Mouse (Mus musculus): ENCODE results near the gene Mapkbp1.

Mapkbp1 gene

GRCm38 (mm10) chr2:119972537-119972879 lies at the start of gene Mapkbp1:
TSS of gene Mapkbp1 (plus strand) at chr2:119972699.
- no peak for DNase-seq

DNA sequence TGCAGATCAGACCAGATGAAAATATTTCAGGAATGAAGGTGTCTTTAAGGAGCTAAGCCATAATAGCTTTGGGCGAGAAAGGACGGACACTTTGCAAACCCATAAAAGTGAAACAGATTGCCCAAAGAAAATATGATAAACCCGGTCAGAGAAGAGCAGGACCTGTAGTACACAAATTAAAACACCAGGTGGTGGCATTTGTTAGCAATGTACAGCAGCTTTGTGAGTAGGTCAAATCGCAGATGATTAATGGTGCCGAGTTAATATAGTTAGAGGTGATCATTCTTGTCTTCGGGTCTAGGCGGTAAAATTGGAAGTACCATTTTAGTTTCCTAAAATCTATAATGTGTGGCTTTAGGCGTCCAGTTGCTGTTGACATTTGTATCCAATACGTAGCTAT lies 1.9 kb upstream of the Mapkbp1 start:
- peak; percentile 86 for DNase-seq

DNA sequence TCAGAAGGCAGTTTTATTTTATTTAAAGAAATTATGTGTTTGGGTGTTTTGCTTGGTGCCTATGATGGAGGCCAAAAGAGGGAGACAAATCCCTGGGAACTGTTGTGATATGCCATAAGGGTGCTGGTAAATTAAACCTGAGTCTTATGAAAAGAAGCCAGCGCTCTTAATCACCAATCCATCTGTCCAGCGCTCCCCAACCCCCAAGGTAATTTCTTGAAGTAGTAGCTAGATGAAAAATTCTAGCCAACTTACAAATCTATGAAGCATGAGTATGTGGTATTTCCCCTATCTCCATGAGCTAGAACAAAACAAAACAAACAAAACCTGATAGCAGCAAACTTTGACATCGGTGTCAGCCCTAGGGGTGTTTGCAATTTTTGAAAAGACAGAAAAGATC lies 1.2 kb upstream of the Mapkbp1 start:
- DNase-seq = peak; percentile 45

- DNase-seq = peak; percentile 100
Observed at GRCm38 (mm10) chr2:119971837-119972536, 512 bp upstream of the Mapkbp1 start.

DNA sequence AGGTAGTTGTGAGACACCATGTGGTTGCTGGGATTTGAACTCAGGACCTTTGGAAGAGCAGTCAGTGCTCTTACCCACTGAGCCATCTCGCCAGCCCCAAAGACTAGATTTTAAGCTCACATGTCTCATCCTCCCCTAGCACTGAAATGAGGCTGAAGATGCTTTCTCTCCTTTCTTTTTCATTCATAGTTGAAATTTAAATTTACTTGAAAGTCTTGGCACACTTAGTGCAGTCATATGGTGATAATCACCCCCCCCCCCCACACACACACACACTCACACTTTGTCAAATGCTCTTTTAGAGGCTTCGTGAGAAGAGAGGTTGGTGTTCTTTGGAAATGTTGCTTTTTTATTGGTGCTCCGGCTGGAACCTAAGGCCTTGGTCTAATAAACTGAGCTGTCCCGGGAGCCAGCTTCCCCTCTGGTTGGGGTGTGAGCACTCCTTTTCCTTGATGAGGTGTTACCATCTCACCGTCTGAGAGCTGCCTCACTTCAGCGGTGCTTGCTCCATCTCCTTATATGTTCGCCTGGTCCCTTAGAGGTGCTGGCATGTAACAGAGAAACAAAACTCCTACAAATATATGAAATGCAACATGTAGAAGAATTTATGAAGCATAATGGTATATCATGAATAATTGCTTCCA lies 8.0 kb downstream of the Mapkbp1 start:
- no peak for DNase-seq

- no peak for DNase-seq
Observed at GRCm38 (mm10) chr2:119981631-119982030, 9.1 kb downstream of the Mapkbp1 start.

DNA sequence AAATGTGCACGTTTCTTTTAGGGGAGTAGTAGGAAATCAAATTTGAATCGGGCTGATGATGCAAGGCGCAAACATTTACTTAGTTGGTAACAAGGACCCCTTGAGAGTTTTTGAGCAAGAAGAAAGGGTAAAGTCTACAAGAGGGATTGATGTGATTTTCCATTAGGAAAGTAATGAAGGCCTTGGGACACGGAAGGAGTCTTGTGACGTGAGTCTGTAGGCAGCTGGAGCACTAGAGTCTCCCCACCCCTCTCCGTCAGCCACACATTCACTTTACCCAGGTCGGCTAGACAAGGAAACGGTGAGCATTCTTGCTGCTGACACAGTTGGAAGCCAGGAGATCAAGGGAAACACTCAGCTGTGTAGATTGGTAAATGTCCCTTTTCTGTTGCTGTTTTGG lies 13.4 kb downstream of the Mapkbp1 start:
- DNase-seq = peak; percentile 41

GRCm38 (mm10) chr2:119986369-119986768 lies 13.9 kb downstream of the Mapkbp1 start:
- no peak for DNase-seq

DNA sequence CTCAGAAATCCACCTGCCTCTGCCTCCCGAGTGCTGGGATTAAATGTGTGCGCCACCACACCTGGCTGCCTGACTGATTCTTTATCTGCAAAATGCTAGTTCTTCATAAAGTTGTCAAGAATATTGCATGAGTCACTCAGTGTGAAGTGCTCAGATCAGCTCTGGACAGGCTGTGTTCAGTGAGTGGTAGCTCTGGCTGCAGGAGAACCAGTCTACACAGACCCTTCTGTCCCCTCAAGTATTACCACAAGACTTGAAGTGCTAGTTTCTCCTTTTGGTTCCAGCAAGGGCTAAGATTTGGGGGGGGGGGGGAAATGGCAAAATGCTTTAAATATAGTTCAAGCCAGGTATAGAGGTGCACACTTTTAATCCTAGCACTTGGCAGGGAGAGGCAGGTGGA lies 14.9 kb downstream of the Mapkbp1 start:
- DNase-seq = no peak

DNA sequence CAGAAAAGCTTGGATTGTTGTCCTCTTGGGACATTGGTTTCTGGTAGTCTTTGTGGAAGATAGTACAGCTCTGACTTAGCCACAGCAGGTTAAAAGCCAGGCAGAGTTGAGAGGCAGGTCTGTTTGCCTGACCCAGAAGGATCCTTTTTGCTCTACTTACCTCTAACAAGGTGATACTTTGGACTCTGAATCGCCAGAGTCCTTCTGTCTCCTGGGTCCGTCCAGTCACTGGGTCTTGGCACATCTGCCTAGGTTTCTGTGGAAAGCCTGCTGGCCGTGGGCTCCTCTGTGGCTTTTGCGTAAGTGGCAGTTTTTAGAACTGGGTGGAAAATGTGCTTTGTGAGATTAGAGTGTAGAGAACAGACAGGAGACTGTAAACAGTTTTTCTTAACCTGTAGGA lies 16.5 kb downstream of the Mapkbp1 start:
- DNase-seq = no peak

GRCm38 (mm10) chr2:119990881-119991280 lies 18.4 kb downstream of the Mapkbp1 start:
- no peak for DNase-seq

- no peak for DNase-seq
Observed at GRCm38 (mm10) chr2:119992349-119992748, 19.9 kb downstream of the Mapkbp1 start.

DNA sequence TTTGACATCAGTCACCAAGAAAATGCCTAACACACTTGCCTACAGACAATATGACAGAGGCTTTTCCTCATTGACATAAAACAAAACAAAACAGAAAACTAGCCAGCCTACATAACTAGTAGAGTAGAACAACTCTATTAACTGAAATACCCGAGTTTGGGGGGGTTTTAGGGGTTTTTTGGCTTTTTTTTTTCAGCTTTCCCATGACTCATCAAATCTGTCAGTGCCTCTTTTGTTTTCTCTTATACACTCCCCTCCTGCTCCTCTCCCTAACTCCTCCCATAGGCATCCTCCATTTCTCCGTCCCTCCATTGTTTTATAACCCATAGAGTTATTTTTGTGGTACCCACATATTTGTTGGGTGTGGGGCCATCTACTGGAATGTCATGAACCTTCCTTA lies 21.0 kb downstream of the Mapkbp1 start:
- DNase-seq = no peak

- no peak for DNase-seq
Observed at GRCm38 (mm10) chr2:119994839-119995238, 22.3 kb downstream of the Mapkbp1 start.

DNA sequence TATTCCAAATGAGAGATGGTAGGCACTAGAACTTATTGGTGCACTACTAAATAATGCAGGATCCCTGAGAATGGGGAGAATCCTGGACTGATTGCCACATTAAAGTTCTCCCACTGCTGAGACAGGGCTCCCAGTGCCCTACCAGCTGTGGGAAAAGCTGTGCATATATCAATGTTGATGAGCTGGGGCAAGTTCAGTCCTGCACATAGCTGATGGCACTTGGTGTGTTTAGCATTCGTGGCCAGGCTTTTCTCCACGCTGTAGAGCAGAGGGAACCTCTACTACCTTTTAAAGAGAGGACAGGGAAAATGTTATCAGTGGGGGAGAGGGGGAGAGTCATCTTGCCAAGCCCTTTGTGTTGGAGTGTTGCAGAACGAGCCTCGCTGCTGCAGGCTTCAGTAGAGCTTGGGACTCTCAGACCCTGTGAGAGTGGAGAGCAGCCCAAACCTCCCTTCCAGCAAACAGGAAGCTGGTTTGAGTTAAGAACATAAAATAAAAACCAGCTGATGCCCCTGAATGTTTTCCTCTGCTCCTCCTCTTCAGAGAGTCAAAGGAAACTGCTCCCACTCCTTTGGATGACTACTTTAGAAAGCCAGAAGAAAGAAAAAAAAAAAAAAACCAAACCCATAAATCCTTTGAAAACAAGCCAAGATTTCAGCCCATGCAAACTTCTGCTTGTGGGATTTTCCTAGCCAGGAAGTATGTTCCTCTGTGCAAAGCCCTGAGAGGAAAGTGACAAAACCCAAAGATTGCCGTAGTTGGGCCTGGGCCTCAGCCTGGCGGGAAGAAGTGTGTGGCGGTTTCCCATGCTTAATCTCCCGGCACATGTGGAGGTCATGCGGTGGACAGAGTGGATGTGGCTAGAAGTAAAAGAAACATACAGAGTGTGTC lies 23.1 kb downstream of the Mapkbp1 start:
- peak; percentile 94 for DNase-seq

DNA sequence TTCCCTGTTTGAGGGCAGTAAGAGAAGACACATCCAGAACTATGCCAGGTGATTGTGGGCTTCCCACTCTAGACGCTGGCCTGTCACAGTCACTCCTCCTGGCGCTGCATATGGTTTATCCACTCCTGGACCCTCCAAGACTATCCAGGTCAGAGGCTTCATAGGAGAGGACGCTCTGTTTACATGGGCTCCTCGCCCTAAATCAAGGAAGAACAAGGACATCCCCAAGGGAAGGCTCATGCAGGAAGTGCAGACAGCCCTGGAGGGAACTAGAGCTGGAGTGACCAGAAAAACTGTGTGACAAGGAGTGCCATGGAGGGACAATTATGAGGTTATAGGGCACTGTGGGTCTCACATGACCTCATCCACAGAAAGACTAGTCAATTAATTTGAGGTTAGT lies 24.9 kb downstream of the Mapkbp1 start:
- peak; percentile 91 for DNase-seq

GRCm38 (mm10) chr2:119999731-120000130 lies 27.2 kb downstream of the Mapkbp1 start:
- no peak for DNase-seq

DNA sequence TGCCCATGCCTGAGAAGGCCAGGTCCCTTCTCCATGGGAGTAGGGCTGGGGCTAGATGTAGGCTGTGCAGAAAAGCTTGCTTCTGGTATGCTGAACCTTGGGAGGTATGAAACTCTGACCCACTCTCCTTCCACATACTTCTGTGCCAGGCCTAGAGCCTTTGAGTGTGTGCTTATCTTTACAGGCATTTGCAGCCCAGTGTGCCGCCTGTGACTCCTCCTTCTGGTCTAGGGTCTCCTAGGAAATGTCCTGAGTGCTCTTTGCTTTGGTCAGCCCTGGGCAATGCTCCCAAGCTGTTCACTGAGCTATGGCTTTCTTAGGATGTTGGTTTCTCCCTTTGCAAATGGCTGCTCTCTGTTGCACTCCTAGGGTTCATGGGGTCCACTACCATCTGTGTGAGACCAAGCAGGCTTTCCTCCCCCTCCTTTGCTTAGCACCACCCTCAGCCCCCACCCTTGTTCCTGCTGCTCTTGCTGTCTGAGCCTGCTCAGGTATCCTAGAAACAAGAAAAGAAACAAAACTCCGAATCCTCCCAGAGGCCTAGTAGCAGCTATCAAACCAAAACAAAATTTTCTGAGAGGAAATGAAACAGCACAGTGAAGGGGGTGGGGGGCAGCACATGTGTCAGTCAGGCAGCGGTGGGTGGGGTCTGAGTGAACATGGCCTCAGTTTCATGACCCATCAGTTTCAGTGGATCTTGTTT lies 28.5 kb downstream of the Mapkbp1 start:
- no peak for DNase-seq

DNA sequence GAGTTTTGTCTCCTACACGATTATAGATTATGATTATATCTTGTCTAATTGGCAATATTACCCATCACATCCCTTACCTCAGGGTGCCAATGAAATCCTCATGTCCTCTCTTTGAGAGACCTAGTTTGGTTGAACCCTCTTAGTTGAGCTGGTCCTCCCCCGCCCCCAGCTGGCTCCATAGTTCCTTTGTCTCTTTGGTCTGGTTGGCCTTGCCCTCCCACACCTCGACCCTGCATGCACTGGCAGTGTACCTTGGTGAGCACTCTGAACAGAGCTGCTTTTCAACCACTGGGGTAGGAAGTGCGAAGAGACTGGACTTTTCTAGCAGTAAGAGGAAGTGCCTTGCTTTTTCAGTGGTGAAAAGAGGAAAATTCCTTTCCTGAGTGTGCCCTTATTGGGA lies 29.5 kb downstream of the Mapkbp1 start:
- DNase-seq = no peak

GRCm38 (mm10) chr2:120003970-120004369 lies 31.5 kb downstream of the Mapkbp1 start:
- no peak for DNase-seq

DNA sequence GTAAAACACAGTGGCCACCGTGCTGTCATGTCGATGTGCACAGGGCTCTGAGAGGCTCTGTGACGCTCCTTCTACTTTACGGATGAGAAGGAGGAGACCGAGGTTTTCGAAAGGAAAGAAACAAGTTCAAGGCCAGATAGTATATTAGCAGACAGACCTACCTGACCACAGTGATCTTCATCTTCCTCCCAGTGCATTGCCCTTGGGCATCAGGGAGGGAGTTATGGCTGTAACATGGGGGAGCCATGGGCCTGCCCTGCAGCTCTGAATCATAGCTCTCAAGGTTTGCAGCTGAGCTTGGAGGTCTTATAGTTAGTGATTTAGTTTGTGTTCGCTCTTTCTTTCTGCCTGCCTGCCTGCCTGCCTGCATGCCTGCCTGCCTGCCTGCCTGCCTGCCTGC lies 34.2 kb downstream of the Mapkbp1 start:
- no peak for DNase-seq

- no peak for DNase-seq
Observed at GRCm38 (mm10) chr2:120007680-120008210, 35.2 kb downstream of the Mapkbp1 start.

DNA sequence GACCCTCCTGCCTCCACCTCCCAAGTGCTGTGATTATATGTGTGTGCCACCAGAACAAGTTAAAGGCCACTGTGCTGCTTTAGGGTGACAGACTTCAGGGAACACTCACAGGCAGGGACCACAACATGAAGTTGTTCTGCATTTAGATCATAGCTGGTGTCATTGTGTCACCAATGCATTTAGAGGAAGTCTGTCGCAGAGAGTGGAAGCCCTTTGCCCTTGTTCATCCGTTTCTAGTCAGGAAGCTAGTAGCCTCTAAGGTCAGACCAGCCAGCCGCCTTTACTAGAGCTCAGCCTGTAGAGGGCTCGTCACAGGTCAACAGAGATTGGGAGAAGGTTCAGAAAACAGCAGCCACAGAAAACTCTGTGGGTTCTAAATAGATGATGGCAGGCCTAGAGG lies 36.2 kb downstream of the Mapkbp1 start:
- peak; percentile 92 for DNase-seq
